Mouse (Mus musculus) v-Abl transformed pro-B cells (cell line): ENCODE measurements around the gene Ltbp3.

Experiments used
- in situ Hi-C, 2 experiments: fragments of 400-800 bp; cut with MboI; formaldehyde crosslinking; loops; one replicate each; pipeline ENCODE4 v1.15.1; 2025; ENCODE audit not compliant: unreplicated experiment in 2 of 2

Ltbp3 gene

DNA sequence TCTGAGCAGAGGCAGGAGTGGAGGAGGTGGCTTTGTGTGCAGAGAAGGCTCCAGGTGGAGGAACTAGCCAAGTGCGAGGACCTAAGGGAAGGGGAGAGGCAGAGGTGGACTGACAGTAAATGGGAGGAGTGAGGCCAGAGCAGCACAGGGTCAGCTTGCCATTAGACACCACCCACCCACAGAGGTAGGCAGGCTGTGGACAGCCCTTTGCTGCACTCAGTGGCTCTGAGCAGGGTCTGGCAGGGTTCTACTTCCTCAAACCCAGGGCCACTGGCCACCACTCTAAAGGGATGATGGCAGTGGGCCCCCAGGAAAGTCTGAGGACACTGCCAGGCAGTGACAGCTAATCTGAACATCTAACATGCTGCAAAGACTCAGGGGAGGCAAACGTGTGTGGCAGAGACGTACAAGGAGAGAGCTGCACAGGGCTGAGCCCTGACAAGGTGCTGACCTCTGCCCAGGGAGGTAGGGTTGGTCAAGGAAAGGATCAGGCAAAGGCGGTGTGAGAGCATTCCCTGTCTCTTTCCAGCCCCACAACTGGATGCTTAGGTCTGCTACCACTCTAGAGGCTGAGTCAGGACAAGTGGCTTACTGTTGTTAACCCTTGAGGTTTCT is 16.7 kb upstream of the Ltbp3 start:
- in situ Hi-C loops, result no loop called here

DNA sequence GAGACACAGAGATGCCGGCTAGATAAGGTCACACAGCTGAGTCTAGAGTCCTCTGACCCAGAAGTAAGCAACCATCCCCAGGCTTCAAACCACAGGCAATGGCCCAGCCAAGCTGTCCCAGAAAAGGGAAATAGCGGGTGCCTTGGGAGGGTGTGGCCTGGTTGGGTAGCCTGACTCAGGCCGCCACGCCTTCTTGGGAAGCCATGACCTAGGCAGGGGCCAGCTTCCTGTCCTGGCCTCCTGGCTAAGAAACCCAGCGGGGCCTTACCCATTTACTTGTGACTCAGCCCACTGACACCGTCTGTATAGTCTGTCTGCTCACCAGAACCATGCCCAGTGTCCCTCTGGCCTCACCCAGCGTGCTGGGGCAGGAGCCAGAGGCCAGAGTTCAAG is 16.2 kb upstream of the Ltbp3 start:
- in situ Hi-C loops, result no loop called here

DNA sequence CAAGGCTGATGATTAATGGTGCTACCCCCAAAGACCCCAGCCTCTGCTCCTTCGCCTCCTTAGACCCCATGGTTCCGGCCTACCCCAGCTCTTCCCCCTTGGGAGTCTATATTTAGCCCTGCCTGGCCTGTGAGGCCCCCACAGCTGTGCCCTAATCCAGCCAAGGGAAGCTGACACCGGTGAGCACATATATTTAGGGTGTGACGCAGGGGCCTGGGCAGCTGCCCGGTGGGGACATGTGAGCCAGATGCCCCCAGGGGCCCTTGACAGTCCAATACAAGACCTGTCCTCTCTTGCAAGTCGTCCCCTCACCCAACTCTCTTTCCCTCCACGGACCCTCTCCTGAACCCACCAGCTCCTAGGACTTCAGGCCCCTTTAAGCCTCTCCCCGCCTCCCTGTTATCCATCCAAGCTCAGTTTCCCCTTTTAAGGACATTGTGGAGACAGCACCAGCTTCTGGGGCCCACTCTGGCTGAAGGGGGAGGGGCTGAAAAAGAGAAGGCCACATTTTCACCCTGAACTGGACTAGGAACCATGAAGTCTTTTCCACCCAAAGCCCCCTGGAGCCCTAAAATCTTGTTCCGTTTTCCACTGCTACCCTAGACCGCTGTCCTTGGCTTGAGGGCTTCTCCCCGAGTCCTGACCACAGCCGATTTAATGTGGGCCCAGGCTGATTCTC is 15.5 kb upstream of the Ltbp3 start:
- in situ Hi-C loops, result no loop called here

DNA sequence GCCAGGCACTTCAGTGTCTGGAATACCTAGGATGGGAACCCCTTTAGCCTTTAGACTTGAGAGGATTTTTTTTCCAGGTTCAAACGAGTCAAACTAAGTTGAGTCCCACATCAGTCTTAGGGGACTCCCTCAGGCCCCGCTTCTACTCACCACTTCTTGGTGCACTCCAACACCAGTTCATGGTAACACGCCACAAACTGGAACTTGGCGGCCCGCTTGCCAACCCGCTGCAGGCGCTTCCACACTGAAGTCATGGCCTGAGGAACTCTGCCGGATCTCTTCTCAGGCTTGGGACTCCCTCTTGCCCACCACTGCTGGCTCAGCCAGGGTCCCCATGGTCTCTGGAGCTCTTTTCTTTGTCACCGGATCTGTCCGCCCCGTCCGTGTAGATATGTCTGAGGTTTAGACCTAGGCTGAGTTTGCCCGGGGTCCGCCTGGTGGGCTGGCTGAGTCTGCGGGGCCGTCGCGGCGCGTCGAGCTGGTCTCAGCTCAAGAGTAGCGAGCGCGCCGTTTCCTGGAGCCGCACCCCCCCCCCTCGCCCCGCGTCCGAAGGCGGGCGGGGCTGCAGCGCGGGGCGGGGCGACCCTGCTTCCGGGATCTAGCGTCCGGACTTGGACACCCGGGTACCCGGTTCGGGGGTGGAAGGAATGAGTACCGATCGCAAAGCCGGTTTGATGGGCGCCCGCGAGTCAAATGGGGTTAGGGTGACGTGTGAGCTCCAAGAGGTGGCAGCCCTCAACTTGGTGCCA is 14.8 kb upstream of the Ltbp3 start, which contains the start of gene Ehbp1l1:
Gene Ehbp1l1 (minus strand): TSS at position 551 of the 749 bp plus-strand sequence.
- in situ Hi-C loops, result no loop called here

DNA sequence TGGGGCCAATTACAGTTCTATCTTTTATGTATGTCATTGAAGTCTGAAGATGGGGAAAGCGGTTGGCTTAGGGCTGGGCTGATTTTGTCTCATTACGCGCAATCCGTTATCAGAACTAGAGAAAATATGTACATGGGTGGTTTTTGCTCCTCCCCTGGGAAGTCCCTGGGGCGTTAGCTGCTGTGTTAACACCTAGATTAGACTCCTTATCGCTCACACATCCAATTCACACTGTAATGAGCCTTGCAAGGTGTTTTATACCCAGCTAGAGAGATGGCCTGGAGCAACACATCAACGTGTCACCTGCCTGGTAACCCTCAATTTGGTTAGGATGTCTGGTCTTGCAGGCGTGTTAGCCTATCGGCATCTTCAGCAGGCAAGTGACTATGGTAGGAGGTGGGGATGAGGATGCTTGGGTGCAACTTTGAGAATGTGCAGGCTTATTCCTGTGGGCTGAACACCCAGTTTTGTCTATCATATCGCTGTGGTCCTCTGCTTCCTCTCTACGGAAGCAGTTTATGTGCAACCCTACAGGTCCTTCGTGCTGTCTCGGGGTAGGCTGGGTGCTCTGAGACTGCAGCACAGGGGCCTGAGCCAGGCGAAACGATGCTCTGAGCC is 13.6 kb upstream of the Ltbp3 start:
- in situ Hi-C loops, result no loop called here

DNA sequence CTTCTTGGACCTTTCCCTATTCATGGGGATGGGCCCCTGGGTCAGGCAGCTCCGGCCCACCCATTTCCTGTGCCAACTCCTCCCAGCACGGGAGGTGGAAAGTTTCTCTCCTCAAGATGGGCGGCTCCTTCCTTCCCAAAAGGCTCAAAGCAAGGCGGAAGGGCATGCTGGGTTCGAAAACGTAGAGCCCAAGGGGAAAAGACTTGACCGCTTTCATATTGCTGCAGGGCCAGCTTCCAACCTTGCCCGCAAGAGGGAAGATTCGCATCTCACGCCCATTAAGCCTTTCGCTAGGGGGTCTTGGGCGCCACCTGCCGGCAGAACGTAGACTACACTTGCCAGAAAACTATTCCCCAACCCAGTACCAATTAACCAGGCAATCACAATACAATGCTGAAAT is 13.0 kb upstream of the Ltbp3 start:
- in situ Hi-C loops, result no loop called here

DNA sequence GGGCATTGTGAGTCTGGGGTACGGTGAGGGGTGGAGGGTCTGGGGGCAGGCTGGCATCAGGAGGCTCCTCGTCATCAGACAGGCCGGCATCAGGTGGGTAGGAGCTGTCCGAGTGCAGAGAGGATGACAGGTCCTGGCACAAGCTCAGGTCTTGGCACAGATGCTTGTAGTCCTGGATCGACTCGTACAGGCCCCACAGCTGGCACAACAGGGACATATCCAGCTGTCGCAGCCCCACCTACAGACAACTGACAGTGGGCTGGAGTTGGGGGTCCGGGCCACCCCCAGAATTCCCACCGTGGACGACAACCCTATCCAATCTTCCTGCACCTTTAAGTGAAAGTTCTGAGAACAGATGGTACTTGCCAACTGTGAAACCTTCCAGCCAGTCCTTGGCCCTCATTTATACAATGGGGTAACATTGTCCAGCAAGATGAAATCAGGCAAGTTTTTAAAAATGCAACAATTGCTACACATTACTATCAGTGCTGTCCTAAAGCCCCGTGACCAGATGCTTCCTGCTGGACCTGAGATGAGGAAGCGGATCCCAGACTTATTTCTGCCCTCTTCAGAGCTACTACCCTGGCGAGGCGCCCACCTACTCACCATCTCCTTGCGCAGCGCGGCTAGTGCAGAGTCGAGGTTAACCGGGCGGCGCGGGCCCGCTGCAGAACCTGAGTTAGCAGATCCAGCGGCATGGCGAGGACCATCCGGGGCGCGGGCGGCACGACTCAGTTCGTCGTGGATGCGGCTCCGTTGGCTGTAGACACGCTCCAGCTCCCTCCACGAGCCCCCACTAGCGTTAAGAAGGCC is 11.9 kb upstream of the Ltbp3 start:
- in situ Hi-C loops, result no loop called here

DNA sequence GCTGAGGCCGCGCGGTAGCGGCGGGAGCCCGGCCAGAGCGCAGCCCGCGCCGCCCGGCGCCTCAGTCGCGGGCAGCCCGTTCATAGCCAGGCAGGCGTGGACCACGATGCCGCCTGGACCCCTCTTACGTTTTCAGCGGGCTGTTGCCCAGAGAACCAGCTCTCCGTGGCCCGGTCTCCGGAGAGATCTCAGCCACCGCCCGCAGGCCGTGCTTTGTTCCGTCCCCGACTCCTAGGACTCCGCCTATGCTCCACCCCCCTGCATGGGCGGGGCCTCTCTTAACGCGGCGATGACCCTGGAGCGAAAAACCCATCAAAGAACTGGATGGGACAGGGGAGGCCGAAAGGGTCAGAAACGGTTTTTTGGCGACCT is 11.3 kb upstream of the Ltbp3 start, which contains the start of gene Fam89b:
Gene Fam89b (minus strand): TSS at position 210 of the 372 bp plus-strand sequence.
- in situ Hi-C loops, result no loop called here

DNA sequence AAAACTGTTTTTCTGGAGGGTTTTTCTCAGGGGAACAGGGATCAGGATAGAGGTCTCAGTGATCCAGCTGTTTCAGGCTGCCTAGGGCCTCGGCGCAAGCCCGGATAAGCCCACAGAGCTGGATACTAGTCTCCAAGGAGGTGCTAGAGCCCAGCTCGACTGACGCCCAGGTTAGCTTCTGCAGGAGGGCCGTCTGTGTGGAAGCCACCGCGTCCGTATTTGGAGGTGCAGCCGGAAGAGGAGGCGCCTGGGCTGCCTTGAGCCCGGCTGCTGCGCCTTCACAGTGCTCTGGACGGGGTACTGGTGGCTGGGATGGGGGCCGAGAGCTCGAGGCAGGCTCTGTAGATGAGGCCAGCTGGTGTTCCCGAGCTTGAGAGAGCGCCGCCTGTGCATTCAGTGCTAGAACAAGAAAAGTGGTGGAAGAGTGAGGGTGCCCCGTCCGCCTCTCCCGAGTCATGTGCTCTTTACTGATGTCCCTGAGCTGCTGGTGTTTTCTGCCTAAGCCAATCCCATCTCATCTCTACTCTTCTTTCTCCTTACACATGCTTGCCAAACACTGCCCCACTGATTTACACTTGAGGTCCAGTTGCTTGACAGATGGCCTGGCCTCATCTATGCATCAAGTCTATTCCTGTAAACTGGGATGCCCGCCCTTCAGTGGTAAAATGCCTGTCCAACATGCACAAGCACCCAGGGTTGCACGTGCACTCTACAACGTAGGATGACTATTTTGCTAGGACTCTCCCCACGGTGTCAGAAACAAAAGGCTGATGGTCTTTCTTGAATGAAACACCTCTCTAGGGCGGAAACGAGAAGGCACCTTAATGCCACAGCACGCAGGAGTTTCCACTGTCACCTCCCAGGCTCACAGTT is 10.2 kb upstream of the Ltbp3 start:
- in situ Hi-C loops, result loop anchor here (5.0 to 10.0 kb wide), 2 partner anchors 42 to 354 kb away; partner anchors contain the start of genes Cdca5 (in 1 of the 2), Gm28374 (in 1 of the 2), Scyl1 (in 1 of the 2) and Tmem262 (in 1 of the 2)

DNA sequence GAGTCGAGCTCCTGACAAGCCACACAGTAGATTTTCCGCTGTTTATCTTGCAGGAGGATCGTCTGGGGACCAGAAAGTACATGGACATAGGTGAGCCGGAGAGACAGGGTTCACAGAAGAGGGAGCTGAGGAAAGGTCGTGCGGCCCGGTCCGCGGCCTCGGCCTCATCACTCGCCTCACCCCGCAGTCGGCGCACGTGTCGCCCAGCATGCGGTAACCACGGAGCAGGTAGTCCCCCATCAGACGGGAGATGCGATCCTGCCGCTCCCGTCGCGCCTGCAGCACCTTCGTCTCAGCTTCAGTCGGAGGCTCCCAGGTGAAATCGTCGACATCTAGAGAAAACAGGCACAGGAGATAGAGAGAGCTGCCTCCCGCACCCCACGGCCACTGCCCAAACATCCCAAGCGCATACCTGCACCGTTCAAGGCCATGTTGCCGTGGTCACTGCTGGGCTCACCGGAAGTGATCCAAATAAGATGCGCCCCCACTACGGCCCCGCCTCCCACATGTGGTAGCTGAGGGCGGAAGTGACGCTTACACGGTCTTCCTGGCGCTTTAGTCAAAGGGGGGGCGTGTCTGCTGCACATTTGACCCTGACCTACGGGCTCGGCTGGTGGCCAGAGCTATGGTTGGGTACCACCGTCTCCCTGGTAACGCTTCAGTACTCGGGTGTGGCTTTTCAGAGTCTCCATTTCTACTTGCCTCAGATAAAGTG is 9.3 kb upstream of the Ltbp3 start:
- in situ Hi-C loops, result loop anchor here (5.0 to 10.0 kb wide), 2 partner anchors 41 to 353 kb away; partner anchors contain the start of genes Cdca5 (in 1 of the 2), Gm28374 (in 1 of the 2), Scyl1 (in 1 of the 2) and Tmem262 (in 1 of the 2)

DNA sequence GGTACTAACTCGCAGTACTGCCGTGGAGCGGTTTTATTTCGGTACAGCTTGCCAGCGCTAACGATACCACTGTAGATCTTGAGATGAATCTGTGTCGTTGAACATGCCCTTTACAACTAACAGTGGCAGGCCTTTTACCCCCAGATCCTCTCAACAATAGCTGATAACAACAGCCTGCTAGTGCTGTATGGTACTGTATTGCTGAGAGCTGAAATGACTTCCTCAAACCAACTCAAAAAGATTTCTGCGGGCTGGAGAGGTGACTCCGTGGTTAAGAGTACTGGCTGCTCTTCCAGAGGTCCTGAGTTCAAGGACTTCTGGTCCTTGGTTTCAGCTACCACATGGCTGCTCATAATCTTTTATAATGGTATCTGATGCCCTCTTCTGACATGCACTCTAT is 6.4 kb upstream of the Ltbp3 start:
- in situ Hi-C loops, result loop anchor here (5.0 to 10.0 kb wide), 2 partner anchors 38 to 350 kb away; partner anchors contain the start of genes Cdca5 (in 1 of the 2), Gm28374 (in 1 of the 2), Scyl1 (in 1 of the 2) and Tmem262 (in 1 of the 2)

DNA sequence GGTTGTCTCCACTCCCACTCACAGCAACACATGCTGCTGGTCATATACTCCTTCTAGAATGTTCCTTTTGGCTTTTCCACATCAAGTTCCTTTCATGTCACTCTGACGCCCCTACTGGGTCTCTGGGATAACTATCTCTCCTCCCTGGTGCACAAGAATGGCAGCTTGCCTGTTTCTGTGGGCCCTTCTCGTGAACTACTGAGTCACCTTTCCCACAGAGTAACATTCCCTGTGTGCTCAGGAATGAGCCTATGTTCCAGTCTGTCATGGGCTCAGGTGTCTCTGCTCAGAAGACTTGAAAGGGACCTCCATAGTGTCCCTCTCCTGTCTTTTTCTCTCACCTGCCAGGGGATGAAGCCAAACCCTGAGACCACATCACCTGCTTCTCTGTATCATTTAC is 1.3 kb upstream of the Ltbp3 start:
- in situ Hi-C loops, result loop anchor here in 1 of 2 experiments (10.0 kb wide), 1 partner anchor 345 kb away; the partner anchor contains the start of genes Cdca5, Gm28374, Tmem262 and Zfpl1

DNA sequence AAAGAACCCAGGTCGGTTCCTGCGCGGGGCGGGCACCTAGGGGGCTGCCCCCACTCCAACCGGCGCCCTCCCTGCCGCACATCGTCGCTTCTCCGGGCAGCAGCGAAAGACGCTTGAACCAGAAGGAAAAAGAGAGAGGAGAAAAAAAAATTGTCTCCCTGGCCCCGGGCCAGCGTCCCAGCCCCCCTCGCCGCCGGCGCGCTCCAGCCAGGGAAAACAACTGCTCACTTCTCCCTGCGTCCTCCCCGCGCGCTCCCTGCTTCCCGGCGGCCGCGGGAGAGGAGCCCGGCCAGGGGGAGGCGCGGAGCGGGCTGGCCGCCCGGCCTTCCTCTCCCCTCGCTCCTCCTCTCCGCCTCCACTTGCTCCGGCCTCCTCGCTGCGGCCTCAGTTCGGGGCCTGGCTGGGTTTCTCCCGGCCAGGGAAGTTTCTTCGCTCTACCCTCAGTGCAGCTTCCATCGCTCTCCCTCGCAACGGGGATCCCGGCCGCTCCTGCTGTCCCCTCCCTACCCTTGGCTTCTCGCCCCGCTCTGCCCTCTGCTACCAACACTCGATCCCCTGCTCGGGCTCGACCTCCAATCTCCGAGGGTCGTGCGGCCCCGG is 1.0 kb downstream of the Ltbp3 start:
- in situ Hi-C loops, result no loop called here

DNA sequence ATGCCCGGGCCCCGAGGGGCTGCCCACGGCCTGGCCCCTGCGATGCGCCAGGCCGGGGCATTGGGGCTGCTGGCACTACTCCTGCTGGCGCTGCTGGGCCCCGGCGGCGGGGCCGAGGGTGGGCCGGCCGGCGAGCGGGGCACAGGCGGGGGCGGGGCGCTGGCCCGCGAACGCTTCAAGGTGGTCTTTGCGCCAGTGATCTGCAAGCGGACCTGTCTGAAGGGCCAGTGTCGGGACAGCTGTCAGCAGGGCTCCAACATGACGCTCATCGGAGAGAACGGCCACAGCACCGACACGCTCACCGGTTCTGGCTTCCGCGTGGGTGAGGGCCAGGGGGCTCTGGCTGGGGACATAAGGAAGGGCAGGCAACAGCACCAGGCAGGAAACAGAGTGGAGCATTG is 1.5 kb downstream of the Ltbp3 start:
- in situ Hi-C loops, result no loop called here

DNA sequence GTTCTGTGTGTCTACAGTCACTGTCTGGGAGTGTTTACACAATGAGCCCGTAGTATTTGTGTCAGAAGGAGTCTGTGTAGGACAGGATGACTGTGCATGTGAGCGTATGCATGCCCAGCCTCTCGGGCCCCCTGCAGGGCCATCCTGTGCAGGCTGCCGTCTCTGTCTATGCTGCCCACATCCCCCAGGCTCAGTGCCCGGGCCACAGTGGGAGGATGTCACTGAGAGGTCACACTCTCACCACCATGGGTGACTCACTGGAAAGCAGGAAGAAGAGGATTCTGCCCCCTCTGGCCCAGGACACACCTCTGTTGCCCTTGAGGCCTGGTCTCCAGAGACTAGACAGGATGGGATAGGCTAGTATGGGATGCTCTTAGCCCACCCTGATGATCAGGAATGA is 2.9 kb downstream of the Ltbp3 start:
- in situ Hi-C loops, result no loop called here

DNA sequence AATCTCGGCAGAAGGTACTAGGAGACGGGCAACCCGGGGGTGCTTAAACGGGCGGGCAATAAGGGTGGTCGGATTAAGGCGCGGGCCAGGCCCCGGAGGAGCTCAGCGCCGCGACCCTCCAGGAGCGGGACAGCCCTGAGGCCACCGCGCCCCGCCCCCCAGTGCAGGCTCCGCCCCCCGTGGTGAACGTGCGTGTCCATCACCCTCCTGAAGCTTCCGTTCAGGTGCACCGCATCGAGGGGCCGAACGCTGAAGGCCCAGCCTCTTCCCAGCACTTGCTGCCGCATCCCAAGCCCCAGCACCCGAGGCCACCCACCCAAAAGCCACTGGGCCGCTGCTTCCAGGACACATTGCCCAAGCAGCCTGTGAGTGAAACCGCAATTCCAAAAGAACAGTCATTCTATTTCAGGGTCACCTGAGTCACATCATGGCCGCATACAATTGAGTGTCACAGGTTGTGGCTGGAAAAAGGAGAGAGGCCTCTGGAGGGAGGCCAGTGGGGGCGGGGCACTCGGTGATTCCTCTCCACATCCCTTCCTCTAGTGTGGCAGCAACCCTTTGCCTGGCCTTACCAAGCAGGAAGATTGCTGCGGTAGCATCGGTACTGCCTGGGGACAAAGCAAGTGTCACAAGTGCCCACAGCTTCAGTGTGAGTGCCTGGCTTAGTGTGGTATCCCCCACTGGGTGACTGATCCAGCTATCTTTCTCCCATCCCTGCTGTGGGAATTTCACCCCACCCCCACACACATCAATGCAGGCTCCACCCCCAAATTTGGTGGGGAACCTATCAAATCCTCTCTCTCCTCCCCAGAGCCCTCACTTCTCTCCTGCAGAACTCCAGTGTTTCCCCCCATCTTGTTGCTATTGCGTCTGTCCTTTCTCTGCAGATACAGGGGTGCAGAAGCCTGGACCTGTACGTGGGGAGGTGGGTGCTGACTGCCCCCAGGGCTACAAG is 5.3 kb downstream of the Ltbp3 start:
- in situ Hi-C loops, result no loop called here

DNA sequence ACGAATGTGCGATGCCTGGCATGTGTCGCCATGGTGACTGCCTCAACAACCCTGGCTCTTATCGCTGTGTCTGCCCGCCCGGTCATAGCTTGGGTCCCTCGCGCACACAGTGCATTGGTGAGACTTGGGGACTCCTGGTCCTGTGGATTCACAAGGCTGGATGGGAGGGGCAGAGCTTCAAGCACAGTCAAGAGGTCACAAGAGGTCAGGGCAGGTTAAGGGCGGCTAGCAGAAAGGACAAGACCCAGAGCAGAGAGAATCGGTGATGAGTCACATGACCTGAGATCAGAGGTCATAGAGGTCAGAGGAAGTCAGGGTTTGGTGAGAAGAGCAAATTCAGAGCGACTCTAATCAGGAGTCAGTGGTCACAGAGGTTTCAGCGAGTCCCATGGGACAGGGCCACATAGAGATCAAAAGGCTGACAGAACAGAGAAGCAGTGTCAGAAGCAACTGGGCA is 6.2 kb downstream of the Ltbp3 start:
- in situ Hi-C loops, result no loop called here
